Mouse (Mus musculus) hindlimb bud, embryonic 11.5 days (tissue): ENCODE results near the gene Uhrf1bp1l.
"Not testable (repeated sequence)": the region's sequence is repeated elsewhere in the genome, so short reads cannot be mapped to it uniquely, and the experiment has no call there.

Experiments
- DNase-seq: peaks from one replicate; pipeline ENCODE4 v3.0.0-alpha.2; 2012; ENCODE audit warnings: low read depth, low spot score; ENCODE audit errors: extremely low spot score

Gene Uhrf1bp1l

DNA sequence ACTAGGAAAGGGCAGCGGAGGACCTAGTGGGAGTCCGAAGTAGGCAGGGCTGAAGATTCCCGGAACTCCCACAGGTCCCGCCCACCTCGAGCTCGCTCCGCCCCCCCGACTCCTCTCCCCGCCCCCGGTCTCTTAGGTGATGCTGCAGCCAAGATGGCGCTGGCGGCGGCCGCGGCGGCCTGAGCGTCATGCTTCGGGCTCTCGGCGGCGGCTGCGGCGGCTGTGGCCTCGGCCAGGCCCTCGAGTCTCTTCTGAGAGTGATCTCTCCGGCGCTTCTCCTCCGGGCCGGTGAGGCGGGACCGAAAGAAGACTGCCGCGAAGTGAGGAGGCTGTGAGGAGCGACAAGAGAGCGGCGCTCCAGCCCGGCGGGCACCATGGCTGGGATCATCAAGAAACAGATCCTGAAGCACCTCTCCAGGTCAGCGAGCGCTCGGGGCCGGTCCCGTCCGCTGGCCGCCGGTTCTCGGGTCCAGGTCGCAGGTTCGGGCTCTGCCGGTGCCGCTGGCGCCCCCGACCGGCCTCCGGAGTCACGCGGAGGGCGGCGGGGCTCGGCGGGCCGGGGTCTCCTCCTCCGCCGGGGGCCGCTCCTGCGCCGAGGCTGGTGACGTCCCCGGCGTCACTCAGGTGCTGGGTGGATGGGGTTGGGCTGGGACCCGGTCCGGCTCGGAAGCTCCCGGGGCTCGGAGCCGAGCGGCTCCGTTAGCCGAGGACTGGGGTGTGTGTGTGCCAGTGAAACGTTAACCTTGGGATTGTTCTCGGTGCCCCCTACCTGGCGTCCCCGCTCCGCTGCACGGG, at the start of gene Uhrf1bp1l:
Gene Uhrf1bp1l, plus strand, starts transcription at position 121 of the 795 bp plus-strand sequence.
- no peak for DNase-seq

DNA sequence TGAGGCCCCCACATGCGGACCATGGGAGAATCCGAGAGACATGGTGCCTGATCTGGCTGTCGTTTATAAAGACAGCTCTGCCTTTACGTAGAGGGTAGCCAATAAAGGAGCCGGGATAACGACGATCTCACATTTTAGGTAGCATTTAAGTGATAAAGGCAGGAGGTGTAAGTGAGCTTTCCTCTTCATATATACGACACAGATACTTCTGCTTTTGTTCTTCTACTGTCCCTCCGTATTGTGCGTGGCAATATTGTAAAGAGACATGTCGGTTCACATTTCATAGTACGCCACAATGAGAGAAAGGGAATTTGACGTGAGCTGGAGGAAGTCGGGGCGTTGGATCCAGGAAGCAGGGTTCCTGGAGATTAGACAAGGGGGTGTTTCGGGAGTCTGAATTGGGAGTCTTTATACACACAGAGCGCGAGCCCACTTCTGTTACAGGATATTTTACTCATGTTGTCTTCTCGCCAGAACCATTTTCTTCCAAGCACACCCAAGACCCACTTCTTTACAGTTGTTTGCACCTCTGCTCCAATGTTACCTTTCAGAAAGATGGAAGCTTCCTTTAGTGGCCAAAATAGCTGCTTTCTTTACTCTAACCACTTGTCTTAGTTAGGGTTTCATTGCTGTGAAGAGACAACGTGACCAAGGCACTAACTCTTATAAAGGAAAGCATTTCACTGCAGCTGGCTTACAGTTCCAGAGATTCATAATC, 49.4 kb upstream of the Uhrf1bp1l start:
- DNase-seq = no peak

DNA sequence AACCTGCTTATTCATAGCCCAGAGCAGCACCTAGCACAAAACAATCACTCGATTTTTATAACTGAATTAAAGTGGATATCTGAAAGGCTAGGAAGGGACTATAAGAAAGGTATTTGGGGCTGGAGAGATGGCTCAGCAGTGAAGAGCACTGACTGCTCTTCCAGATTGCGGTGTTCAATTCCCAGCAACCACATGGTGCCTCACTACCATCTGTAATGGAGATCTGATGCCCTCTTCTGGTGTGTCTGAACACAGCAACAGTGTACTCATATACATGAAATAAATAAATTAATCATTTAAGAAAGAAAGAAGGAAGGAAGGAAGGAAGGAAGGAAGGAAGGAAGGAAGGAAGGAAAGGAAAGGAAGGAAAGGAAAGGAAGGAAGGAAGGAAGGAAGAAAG, 48.5 kb upstream of the Uhrf1bp1l start:
- DNase-seq = not testable (repeated sequence)

DNA sequence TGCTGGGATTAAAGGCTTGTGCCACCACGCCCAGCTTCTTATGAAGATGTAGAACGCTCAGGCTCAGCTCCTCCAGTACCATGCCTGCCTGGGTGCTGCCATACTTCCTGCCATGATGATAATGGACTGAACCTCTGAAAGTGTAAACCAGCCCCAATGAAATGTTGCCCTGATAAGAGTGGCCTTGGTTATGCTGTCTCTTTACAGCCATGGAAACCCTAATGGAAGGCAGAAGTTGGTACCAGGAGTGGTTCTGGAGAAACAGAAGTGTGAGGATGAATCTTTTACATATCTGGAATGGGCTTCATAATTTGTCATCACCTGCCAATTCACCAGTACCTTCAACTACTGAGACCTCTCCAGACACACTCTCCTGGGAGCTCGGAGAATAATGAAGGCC, 46.8 kb upstream of the Uhrf1bp1l start:
- DNase-seq = no peak

DNA sequence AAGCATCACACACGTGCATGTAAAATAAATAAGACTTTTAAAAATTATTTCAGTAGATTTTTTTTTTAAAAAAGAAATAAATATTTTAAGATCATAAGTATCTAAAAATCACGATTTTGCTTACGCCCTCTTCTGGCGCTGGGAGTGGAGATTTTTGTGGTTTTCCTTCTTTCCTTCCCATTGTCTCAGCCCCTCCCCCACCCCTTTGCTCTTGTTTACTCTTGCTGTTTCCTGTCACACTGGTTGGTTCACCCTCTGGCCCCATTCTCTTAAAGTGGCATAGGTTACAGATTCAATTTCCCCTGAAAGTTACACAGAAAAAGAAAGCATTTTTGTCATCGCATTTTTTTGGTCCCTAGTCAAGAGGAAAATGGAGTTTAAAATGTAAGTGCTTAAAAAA, 41.7 kb upstream of the Uhrf1bp1l start:
- no peak for DNase-seq

DNA sequence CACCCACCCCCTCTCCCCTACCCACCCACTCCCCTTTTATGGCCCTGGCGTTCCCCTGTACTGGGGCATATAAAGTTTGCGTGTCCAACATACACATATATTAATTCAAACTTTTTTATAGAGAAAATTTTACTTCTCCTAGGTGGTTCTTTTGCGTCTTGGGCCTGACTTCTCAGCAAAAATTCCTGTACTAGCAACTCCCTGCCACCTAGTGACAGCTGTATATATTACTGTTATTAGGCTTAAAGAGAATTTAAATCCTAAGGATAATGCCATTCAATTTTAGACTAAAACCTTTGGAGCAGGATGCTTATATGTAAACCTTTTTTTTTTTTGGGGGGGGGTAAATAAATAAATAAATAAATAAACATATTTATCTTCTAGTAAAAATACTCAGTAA, 37.4 kb upstream of the Uhrf1bp1l start:
- no peak for DNase-seq

DNA sequence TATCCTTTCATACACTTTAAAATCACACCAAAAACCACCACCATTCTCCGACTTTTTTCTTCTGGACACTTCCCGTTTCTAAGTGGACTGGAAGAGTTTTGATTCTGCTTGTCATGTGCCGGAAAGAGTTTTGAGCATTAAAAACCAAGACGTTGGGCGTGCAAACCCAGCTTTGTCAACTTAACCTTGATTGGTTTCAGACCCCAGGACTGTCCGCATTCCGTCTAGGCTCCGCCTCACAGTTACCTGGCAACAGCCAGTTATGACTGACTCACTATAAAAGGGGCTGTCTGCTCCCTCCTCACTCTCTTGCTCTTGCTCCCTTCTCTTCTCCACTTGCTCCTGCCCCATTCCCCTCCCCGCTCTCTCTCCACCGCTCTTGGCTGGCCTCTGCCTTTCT, 36.1 kb upstream of the Uhrf1bp1l start:
- DNase-seq = no peak

DNA sequence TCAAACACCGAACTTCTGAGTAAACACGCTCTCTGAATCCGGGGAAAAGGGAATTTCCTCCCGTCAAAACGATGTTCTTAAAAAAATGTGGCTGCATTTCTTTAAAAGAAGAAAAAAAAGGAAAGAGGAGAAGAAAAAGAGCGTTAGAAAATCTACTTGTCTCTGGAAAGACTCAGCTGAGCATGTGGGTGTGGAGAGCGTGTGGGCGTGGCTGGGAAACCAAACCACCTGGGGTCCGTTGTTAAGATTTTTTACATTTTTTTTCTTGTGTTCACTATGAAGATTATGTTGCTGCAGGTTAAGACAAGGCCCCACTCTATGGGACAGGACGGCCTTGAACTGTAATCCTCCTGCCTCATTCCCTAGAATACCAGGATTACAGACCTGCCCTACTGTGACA, 29.9 kb upstream of the Uhrf1bp1l start:
- no peak for DNase-seq

DNA sequence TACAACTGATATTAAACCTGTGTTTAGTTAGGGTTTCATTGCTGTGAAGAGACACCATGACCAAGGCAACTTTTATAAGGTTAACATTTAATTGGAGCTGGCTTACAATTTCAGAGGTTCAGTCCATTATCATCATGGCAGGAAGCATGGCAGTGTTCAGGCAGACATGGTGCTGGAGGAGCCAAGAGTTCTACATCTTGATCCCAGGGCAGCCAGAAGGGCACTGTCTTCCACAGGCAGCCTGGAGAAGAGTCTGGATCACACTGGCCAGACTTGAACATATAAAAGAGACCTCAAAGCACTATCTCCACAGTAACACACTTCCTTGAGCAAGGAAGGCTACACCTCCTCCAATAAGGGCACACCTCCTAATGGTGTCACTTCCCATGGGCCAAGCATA, 24.5 kb upstream of the Uhrf1bp1l start:
- no peak for DNase-seq

DNA sequence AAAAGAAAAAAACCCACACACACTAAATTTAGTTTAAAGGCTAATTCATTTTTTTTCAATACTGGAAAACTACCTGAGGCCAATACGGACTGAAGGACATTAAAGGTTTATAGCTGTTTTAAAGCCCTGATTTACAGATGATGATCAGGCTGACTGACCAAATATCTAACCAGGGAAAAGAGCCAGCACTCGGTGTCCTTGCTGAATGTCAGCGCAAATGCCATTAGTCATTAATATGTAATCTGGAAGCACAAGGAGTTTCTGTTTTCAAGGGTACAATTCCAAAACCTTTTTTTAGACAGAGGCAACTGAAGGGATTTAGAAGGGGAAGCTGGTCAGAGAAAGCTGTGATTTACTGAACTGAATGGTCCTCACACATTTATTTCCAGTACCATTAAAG, 24.0 kb upstream of the Uhrf1bp1l start:
- DNase-seq = no peak

DNA sequence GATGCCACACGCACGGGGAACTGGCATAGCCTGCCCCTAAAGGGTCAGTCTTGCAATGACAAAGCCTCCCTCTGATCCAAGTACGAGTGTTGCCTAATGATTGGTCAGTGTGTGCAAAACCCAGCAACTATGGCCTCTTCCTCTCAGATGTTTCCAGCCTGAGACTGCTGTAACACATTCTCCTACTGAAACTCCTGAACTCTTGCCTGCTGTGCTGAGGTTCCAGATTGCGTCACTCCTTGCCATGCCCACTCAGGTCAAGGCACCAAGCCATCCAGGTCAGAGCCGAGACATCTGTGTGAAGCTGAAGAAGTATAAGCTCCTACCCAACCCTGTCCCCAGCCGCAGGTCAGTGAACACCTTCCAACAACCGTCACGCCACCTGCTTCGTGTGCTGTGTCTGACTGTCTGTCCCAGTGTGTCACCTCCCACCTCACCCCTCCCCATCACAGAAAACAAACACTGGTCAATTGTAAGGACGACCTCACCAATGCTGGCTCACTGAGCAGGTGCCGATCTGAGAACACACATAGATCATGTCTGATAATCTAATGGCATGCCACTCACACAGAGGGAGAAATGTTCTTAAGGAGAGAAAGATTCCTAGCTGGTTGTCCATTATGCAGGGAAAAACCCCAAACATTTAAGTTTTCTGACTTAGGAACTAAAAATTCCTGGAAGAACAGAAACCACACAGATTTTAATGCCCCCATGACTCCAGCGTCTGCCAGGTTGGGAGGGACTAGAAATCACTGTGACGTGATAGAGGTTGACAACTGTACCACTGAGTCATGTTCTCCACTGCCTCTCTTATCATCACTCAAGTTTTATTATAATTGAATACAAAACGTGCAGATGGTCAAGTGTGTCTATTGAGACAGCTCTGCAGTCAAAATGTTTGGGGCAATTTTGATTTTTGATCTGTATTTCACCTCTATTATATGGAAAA, 22.3 kb upstream of the Uhrf1bp1l start:
- no peak for DNase-seq

DNA sequence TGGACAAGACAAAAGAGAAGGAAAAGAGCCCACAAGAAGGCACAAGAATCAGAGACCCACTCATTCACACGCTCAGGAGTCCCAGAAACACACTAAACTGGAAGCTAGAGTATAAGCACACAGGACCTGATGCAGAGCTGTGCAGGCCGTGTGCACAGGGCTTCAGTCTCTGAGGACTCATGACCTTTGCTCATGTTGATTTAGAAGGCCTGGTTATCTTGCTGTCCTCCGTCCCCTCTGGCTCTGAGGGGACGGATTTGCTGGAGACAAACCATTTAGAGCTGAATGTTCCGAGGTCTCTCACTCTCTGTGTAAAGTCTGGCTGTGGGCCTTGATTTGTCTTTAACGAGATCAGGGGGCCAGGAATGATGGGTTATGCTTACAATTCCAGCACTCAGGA, 14.4 kb upstream of the Uhrf1bp1l start:
- DNase-seq = no peak

DNA sequence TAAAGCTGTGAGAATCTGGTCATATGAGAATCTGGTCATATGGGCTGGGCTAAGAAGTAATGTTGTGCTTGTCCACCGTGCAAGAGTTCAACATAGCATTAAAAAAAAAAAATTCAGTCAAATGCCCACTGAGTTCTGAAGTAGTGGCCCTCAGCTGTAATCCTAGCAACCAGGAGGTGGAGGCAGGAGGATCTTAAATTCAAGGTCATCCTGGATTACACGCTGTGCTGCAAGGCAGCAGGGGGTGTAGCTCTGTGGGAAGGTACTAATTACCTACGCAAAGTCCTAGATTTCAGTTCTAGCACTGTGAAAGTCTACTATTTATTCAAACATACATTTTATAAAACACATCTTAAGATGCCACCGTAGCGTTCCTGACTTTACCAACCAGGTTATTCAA, 13.4 kb upstream of the Uhrf1bp1l start:
- no peak for DNase-seq

DNA sequence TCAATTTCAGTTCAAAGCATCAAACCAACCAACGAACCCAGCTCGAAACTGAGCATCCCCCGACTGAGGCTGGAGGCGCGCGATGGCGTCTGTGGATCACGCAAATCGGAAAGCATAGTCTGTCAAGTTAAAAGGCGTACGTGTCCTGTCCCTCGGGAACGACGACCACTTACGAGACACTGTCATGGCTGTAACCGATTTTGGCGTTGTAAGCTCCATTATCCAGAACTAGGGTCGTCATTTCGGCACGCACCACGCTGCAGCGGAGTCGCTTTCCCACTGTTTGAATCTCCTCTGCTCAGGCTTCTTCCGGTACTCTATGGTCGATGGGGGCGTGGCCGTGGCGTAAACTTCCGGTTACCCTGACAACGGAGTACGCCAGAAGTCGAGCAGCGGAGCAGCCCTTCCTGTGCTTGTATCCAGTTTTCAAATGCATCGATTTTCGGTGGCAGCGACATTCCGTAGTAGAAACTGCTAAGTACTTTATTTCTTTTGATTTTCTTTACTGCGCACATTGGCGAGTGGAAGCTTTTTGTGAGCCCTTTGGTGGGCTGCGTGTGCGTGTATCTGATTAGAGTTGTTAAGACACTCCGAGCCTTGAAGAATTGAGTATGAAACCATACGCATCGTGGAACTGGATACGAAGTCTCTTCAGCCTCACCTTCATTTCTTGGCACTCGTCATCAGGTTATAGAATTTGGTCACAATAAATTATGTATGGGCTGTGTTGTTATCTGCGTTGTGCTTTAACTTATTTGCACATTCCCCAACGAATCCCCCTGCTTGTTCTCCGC, 12.6 kb upstream of the Uhrf1bp1l start, which contains the start of gene Actr6:
Gene Actr6, minus strand, starts transcription at position 295 of the 794 bp plus-strand sequence.
- DNase-seq = peak; percentile 78

DNA sequence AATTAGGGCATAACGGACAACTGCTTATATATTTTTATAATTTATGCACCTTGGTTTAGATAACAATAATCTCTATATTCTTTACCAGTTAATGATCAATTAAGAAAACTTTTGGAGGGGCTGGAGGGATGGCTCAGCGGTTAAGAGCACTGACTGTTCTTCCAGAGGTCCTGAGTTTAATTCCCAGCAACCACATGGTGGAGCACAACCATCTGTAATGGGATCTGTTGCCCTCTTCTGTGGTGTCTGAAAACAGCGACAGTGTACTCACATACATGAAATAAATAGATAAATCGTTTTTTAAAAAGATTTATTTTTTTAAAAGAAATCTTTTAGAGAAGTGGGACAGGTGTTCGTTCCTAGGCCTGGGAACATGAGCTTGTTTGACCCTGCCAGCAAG, 7.7 kb upstream of the Uhrf1bp1l start:
- no peak for DNase-seq

DNA sequence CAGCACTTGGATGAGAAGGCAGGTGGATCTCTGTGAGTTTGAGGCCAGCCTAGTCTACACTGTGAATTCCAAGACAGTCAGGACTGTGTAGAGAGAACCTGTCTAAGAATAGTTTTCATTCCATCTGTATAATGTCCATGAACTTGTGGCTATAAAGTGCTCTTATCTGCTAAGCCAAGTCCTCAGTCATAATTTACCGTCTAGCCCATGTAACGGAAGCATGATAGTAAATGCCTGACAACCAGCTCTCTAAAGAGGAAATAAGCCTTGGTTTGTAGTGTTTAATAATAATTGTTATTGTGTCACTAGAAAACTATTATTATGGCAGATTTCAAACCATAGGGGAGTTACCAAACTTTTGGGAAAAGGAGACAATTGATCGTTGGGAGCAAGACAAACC, 6.9 kb upstream of the Uhrf1bp1l start:
- no peak for DNase-seq

DNA sequence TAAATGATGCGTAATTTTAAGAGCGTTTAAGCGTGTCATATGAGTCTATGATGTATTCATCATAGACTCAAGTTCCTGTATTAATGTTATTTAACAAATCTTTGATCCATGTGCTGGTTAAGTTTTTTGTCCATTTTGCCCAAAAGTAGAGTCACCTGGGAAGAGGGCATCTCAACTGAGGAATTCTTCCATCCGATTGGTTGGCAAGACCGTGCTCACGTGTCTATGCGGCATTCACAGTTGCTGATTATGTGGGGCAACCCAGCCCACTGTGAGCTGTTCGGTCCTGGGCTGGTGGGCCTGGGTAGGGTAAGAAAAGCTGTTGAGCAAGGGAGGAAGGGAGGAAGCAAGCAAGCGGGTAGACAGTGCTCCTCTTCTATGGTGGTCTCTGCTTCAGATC, 6.4 kb upstream of the Uhrf1bp1l start:
- no peak for DNase-seq

DNA sequence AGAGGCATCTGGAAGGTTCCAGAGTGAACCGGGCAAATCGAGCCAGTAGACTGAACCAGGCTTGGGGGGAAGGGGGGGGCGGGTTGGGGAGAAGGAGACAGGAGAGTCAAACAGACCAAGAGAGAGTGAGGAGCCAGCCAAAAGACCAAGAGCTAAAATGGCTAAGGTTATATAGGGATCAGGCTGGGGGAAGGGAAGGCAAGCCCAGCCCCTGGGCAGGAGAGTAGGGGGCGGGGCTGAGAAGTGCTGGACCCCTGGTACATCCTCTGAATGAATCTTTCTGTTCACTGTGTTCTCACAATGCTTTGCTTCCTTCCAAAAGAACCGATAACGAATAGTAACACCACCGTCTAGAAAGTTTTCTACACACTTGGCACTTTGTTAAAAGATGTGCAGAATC, 5.1 kb upstream of the Uhrf1bp1l start:
- DNase-seq = no peak

DNA sequence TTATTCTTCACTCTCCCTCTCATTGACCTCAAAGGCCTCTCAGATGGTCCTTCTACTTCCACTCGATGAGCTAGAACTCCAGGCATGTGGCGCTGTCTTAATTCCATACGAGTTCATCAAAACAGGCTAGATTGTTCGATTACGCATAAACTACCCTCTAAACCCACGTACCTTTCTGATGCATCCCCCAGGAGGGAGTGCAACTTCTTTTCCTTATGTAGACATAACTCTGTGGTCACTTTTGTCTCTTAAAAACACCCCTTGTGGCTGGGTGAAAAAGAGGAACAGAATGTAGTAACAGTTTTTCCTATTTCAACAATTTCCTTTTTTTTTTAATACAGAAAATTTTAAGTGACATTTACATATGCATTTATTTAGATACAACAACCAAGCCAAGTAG, 3.8 kb upstream of the Uhrf1bp1l start:
- no peak for DNase-seq

DNA sequence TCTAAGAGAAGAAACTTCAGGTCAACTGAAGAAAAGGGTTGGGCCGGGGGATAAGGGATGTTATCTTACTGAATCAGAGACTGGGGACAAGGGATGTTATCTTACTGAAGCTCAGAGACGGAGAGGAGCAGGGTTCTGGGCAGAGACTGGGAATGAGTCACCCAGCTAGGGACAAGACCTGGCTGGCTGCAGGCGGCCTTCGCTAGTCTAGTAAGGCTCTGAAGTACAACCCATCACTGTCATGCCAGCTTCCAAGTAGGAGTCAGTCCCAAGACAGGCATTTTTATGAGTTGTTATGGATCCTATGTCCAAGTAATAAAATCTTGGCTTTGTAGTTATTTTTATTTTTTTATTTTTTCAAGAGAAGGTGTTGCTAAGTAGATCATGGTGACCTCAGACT, 1.5 kb upstream of the Uhrf1bp1l start:
- no peak for DNase-seq

DNA sequence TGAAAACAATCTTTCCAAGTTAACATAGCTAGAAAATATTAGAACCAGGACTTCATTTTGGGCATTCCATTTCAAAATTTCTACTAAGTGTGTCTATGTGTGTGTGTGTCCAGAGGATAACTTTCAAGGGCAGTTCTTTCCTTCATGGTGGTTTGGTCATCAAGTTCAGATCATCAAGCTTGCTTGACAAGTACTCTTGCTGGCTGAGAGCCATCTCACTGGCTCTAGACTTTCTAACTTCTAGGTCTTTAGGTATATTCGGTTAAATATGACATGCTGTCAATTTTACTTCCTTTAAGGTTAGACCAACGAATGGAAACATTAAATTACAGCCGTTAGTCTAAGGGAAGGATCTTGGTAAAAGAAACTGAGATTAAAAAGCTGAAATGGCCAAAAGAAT, 450 bp upstream of the Uhrf1bp1l start:
- DNase-seq = no peak
